Mouse (Mus musculus): ENCODE measurements around the gene Irf2bpl. TPM values are rescaled to one million over a fixed set of nuclear protein-coding genes. Genes with fewer than 3 reads are reported as not detected.
A peak's percentile ranks its signal among the peaks of the same experiment; 100 is the strongest.

Gene Irf2bpl
- total RNA-seq, 2 experiments from 2014 or later = 68.0 to 70.8 TPM

GRCm38 (mm10) chr12:86867271-86868223 lies 17.1 kb downstream of the Irf2bpl start:
- no peak for DNase-seq (ENCODE audit: extremely low spot score in 1 of 2, low spot score in 1 of 2)

- DNase-seq (ENCODE audit: extremely low spot score in 1 of 2, low spot score in 1 of 2) = no peak
These were observed 20.1 kb downstream of the Irf2bpl start for GRCm38 (mm10) chr12:86864316-86865020.

GRCm38 (mm10) chr12:86859924-86860790 lies 24.4 kb downstream of the Irf2bpl start:
- DNase-seq (ENCODE audit: extremely low spot score in 1 of 2, low spot score in 1 of 2) = no peak

- no peak for DNase-seq (ENCODE audit: extremely low spot score in 1 of 2, low spot score in 1 of 2)
These were observed 25.4 kb downstream of the Irf2bpl start for GRCm38 (mm10) chr12:86858983-86859872.

DNA sequence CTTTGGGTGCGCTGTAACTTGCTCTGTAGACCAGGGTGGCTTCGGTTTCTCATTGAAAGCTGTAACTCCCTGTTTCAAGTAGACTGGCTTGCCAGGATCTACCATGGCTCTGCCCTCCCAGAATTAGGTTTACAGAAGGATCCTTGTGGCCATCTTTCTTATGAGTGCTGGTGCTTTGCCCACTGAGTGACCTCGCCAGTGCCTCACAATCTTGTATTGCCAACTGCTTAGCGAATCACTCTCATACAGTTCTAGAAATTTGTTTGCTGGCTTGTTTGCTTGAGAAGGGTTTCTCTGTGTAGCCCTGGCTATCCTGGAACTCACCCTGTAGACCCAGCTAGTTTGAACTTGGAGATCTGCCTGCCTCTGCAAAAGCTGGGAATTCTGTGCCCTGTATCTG lies 26.1 kb downstream of the Irf2bpl start:
- no peak for DNase-seq (ENCODE audit: extremely low spot score in 1 of 2, low spot score in 1 of 2)

DNA sequence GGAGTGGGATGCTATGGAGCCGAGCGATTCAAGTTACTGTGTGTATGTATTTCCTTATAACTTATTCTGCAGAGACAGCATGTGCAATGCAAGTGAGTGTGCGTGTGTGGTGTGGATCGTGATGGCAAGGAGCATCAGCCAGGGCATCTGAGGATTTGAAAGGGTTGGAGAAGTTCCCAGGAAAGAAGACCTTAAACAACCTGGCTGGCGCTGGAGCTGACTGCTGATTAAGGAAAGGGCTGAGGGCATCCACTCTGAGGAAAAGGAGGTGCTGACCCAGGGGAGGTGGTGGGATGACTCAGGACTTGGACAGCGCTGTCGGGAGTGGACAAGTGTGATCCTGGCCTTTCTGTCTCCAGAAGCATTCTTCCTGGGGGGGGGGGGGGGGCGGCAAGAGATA lies 27.3 kb downstream of the Irf2bpl start:
- no peak for DNase-seq (ENCODE audit: extremely low spot score in 1 of 2, low spot score in 1 of 2)

- DNase-seq (ENCODE audit: extremely low spot score in 1 of 2, low spot score in 1 of 2) = peak in 1 of 2 experiments; percentile 43
These were observed 28.9 kb downstream of the Irf2bpl start for GRCm38 (mm10) chr12:86855670-86856069.

- DNase-seq (ENCODE audit: extremely low spot score in 1 of 2, low spot score in 1 of 2) = no peak
These were observed 31.1 kb downstream of the Irf2bpl start for GRCm38 (mm10) chr12:86853516-86853915.

- no peak for DNase-seq (ENCODE audit: extremely low spot score in 1 of 2, low spot score in 1 of 2)
These were observed 33.3 kb downstream of the Irf2bpl start for GRCm38 (mm10) chr12:86851313-86851712.

DNA sequence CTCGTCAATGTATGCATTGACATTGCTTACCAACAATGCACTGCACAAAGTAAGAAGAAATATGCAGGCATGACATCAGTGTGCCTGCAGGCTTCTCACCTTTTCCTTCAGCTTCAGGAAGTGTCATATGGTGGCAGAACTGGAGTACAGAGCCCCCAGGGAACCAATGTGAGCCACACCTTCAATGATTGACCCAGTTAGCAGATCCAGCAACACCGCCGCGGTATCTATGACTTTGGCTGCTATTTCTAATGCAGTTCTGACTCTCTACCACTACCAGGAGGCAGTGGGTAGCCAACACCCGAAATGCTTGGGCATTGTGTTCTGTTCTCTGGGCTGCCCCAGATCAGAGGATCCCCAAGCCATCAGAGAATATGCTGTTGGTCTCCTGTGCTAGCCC lies 33.9 kb downstream of the Irf2bpl start:
- no peak for DNase-seq (ENCODE audit: extremely low spot score in 1 of 2, low spot score in 1 of 2)

DNA sequence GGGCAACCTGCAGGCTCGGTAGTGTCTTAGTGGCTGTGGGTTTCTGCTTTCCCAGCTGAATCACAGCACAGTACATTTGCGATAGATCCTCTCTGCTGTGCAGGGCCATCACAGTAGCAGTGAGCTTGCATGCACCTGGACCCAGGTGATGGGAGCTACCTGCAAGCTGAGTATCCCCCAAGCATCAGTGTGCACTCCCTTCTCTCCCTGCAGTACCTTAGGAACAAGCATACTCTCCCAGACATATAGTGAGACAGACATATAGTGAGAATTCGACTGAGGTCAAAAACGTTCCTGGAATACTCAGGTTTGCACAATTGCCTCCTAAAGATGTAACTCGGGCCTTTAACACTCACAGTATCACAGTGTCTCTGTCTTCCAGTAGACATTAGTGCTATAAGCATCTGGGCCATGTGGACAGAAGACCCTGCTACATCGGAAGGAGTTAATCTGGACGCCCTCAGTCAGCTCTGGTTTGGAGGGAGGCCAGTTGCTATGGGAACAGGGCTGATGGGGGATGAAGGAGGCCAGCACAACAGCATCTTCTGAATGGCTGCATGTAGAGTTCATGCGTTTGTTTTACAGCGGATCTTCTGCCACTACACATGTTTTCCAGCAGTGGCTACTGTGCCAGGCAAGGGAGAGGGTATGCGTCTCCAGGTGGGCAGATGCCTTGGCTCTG lies 34.5 kb downstream of the Irf2bpl start:
- peak in 1 of 2 experiments; percentile 54 for DNase-seq (ENCODE audit: extremely low spot score in 1 of 2, low spot score in 1 of 2)

DNA sequence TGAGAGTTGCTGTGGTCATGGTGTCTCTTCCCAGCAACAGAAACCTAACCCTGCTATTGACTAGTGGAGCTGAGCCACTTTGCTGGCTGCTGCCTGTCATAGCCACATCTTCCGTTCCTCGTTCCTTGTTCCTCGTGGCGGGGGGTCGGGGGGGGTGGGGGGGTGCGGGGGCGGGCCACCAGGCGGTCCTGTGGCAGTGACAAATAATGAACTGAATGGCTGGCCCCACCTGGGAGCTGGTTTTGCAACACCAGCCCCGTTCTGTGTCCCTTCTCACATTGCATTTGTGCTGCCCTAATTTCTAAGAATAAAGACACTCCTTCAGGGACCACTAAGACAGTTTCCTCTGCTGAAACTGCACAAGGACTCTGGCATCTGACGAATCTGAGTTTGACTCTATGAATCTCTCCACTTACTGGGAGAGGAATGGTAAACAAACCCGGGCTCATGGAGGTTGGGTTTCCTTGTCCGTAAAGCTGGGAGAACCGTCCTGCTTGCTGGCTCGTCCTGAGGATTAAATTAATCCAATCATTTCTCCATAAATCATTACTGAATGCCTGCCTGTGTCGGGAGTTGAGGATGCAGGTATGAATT lies 41.6 kb downstream of the Irf2bpl start:
- no peak for DNase-seq (ENCODE audit: extremely low spot score in 1 of 2, low spot score in 1 of 2)

- no peak for DNase-seq (ENCODE audit: extremely low spot score in 1 of 2, low spot score in 1 of 2)
These were observed 44.1 kb downstream of the Irf2bpl start for GRCm38 (mm10) chr12:86840526-86840925.

DNA sequence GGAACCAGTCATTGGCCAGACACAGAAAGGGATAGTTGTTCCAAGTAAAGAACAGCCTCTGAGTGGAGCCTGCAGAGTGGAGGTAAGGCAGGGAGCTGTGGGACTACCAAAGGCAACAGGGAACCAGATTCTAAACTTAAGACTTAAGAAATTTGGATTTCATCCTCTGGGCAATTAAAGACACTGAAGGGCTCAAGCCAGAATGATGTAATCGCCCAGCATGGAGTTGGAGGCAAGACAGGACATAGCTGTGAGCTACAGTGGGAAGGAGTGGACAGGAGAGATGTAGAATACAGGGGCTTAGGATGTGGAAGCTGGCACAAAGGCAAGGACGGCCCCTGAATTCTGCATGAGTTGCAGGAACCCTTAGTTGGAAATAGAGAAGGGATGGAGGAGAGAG lies 46.4 kb downstream of the Irf2bpl start:
- DNase-seq (ENCODE audit: extremely low spot score in 1 of 2, low spot score in 1 of 2) = no peak

GRCm38 (mm10) chr12:86836431-86837047 lies 48.1 kb downstream of the Irf2bpl start:
- DNase-seq (ENCODE audit: extremely low spot score in 1 of 2, low spot score in 1 of 2) = peak in 1 of 2 experiments; percentile 49

DNA sequence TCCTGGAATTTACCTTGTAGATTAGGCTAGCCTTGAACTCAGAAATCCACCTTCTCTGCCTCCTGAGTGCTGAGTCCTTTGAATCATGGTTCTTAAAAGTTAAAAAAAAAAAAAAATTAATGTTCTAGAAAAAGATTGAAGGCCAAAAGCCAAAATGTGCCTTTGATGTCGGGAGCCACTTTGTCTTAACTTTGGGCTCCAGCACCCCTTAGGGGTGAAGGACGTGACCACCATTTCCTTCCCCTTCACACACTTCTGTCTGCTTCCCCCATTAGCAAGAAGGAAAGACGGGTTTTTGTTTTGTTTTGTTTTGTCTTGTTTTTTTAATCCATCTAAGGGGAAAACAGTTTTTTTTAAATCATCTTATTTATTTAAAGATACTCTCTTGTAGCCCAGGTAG lies 48.7 kb downstream of the Irf2bpl start:
- no peak for DNase-seq (ENCODE audit: extremely low spot score in 1 of 2, low spot score in 1 of 2)

DNA sequence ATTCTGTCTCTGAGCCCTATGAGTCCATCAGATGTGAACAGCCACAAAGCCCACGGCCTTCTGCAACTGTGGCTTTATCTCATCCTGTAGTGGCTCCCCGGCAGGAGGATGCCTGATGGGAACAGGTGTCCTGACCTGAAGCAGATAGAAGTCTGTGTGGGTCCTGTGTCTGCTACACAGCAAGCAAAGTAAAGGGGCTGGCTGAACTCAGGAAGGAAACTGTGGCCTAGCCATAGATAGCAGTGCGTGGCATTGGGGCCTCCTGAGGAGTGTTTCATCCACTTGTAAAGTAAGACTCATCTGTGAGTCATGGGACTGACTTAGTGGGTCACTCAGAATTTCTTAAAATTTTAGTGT lies 50.2 kb downstream of the Irf2bpl start:
- DNase-seq (ENCODE audit: extremely low spot score in 1 of 2, low spot score in 1 of 2) = no peak

DNA sequence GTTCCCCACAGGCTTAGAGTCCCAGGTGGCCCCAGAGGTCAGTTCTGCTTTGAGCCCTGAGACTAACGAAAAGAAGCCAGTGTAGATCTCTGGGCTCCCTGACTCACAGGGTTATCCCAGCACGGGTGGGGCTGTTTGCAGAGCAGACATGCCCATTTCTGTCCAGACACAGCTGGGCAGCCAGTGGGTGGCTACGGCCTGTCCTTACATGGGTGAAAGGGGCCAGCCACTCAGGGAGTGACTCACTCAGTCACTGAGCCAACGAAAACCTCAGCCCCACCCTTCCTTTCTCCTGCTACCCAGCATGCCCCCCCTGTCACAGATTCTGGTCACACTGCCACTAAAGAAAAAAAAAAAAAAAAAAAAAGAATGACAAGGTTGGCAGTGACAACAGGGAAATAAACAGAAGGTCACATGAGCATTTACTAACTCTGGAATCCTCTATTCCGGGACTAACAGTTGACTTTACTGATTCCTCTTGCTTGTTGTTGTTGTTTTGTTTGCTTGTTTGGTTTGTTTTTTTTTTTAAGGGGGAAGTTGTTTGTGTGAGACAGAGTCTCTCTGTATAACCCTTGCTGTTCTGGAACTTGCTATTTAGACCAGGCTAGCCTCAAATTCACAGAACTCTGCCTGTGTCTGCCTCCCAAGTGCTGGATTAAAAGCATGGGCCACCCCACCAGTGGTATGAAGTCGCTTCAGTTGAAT lies 50.7 kb downstream of the Irf2bpl start:
- no peak for DNase-seq (ENCODE audit: extremely low spot score in 1 of 2, low spot score in 1 of 2)
